In genomic region chr11:53003811-53004210, GRCm38 (mm10) we compare ENCODE assay signal across 23 mouse cellular contexts.
"Had no signal": no experiment of that assay in that cellular context is flagged by ENCODE, and none has a peak within 500 bp of the region (broad histone marks: within the 10 kb centered on the region; RNA-seq: fewer than 3 reads in every experiment).

No protein-coding gene starts in this region.

- H3K36me3 ChIP-seq: limb, embryonic 12.5 days; limb, embryonic 15.5 days; lung, embryonic 15.5 days; midbrain, embryonic 10.5 days; midbrain, embryonic 13.5 days; neural tube, embryonic 13.5 days; stomach, embryonic 15.5 days had no signal

- ATAC-seq: liver, postnatal 0 days; midbrain, embryonic 13.5 days; midbrain, embryonic 16.5 days had no signal

- H3K4me2 ChIP-seq: limb, embryonic 12.5 days; limb, embryonic 15.5 days; liver, embryonic 11.5 days; lung, embryonic 15.5 days; midbrain, embryonic 13.5 days; neural tube, embryonic 13.5 days; stomach, embryonic 15.5 days had no signal

- H3K9ac ChIP-seq: limb, embryonic 12.5 days; limb, embryonic 15.5 days; liver, embryonic 14.5 days; liver, postnatal 0 days; lung, embryonic 15.5 days; midbrain, embryonic 13.5 days; neural tube, embryonic 13.5 days; stomach, embryonic 15.5 days had no signal

- H3K4me3 ChIP-seq: limb, embryonic 12.5 days; limb, embryonic 15.5 days; lung, embryonic 15.5 days; megakaryocyte, embryonic 14.5 days; midbrain, embryonic 10.5 days; midbrain, embryonic 13.5 days; myocyte; neural tube, embryonic 13.5 days; stomach, embryonic 15.5 days had no signal

- DNase-seq: kidney, adult 9 months; kidney, postnatal 14 days; kidney, postnatal 4 days; left cerebral cortex, postnatal 4 days; liver, postnatal 0 days; lung, postnatal 36 days; retina, postnatal 1 day; right cerebral cortex, postnatal 25 days; spleen, adult 18-20 months; thymus, adult 18-20 months; thymus, postnatal 36 days had no signal

- H3K27me3 ChIP-seq: limb, embryonic 12.5 days; limb, embryonic 15.5 days; lung, embryonic 15.5 days; megakaryocyte, embryonic 14.5 days; midbrain, embryonic 13.5 days; neural tube, embryonic 13.5 days; stomach, embryonic 15.5 days had no signal

- H3K27ac ChIP-seq: limb, embryonic 12.5 days; limb, embryonic 15.5 days; liver, embryonic 14.5 days; lung, embryonic 15.5 days; midbrain, embryonic 10.5 days; midbrain, embryonic 13.5 days; neural tube, embryonic 13.5 days; stomach, embryonic 15.5 days had no signal

- H3K9me3 ChIP-seq: limb, embryonic 12.5 days; limb, embryonic 15.5 days; lung, embryonic 15.5 days; midbrain, embryonic 10.5 days; midbrain, embryonic 13.5 days; stomach, embryonic 15.5 days had no signal

- H3K4me1 ChIP-seq: limb, embryonic 12.5 days; limb, embryonic 15.5 days; megakaryocyte, embryonic 14.5 days; midbrain, embryonic 10.5 days; midbrain, embryonic 13.5 days; neural tube, embryonic 13.5 days; stomach, embryonic 15.5 days had no signal
